Mouse (Mus musculus): ENCODE results near the gene Tmem8b. TPM values are rescaled to one million over a fixed set of nuclear protein-coding genes. Genes with fewer than 3 reads are reported as not detected.

The Tmem8b gene
- polyA plus RNA-seq, 2 experiments = 0.05 to 0.22 TPM

DNA sequence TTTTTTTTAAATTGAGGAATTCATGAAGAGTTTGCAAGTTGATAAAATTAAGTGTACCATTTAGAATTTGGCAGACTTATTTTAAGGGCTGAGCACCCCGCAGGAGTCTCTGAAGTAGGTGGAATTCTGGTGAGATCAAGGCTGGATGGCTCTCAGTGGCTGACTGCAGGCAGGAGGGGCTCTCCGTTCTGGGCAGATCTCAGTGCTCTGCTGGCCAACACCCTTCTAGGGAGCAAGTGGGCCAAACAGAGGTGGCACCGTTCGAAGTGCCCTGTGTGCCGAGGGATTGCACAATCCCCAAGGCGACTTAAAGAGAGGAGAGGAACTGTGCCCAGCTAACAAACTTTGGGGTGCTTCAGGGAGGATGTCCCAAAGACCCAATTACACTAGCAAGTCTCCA, 41.1 kb downstream of the Tmem8b start, which contains the start of gene Olfr71:
Gene Olfr71, minus strand, starts transcription at position 387 of the 400 bp plus-strand sequence.
- TF ChIP-seq CTCF (IDR thresholded peaks at IDR 0.05; ENCODE audit: low read depth) (no peak), EP300 (IDR thresholded peaks at IDR 0.05; ENCODE audit: low read depth) (no peak)
- H3K36me3 ChIP-seq (replicated peaks; ENCODE audit: control insufficient read depth, insufficient read depth, low read depth) = no peaks in the 10 kb centered on the region
- H3K9ac ChIP-seq (replicated peaks) = no peak within 1 kb of the TSS
- no peak within 1 kb of the TSS for H3K4me2 ChIP-seq (ENCODE audit: low read depth)
- H3K9me3 ChIP-seq (ENCODE audit: control insufficient read depth, low read length) = no peaks in the 10 kb centered on the region
- WGBS (ENCODE audit: insufficient replicate concordance) = 48% methylated on average over 6 of the region's 6 CpGs
- no peaks in the 10 kb centered on the region for H3K4me1 ChIP-seq (replicated peaks; ENCODE audit: control insufficient read depth in 2 of 2, insufficient read depth in 2 of 2, low read length in 1 of 2)
- ATAC-seq (ENCODE audit: insufficient read depth) (no peak), DNase-seq (ENCODE audit: low read depth in 3 of 3, low spot score in 3 of 3) (no peak)
- no peaks in the 10 kb centered on the region for H3K27me3 ChIP-seq (ENCODE audit: control insufficient read depth, insufficient read depth, low read length)
- H3K27ac ChIP-seq = no peak within 1 kb of the TSS
- no peak within 1 kb of the TSS for H3K4me3 ChIP-seq (ENCODE audit: insufficient read depth in 1 of 2, low read depth in 2 of 2, low read length in 2 of 2)

DNA sequence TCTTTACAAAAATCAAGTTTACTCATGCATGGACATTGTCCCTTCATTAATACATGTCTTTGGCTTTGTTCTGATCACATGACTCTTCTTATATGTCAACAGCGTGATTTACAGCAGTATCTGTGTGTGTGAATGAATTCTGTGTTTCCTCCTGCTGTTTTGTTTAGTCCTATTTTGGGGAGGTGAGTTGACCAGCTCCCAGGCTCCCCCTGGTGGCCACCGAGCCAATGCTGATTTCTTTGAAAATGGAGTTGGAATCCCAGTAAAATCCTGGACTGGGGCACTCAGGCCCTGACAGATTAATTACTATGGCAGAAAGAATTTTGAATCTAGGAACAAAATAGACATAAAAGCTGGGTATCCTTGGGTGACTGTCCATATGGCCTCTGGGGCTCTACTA, 43.0 kb downstream of the Tmem8b start:
- Histone ChIP-seq H3K27me3 (ENCODE audit: control insufficient read depth, insufficient read depth, low read length) (no peaks in the 10 kb centered on the region), H3K36me3 (replicated peaks; ENCODE audit: control insufficient read depth, insufficient read depth, low read depth) (no peaks in the 10 kb centered on the region), H3K4me2 (ENCODE audit: low read depth) (no peak overlapping the region), H3K27ac (no peak overlapping the region), H3K4me3 (ENCODE audit: insufficient read depth in 1 of 2, low read depth in 2 of 2, low read length in 2 of 2) (no peak overlapping the region), H3K9ac (replicated peaks) (no peak overlapping the region), H3K4me1 (replicated peaks; ENCODE audit: control insufficient read depth in 2 of 2, insufficient read depth in 2 of 2, low read length in 1 of 2) (no peaks in the 10 kb centered on the region), H3K9me3 (ENCODE audit: control insufficient read depth, low read length) (no peaks in the 10 kb centered on the region)
- DNase-seq (ENCODE audit: low read depth in 3 of 3, low spot score in 3 of 3) = peak in 1 of 3 experiments; percentile 20
- TF ChIP-seq CTCF (IDR thresholded peaks at IDR 0.05; ENCODE audit: low read depth) (peak; percentile 83), EP300 (IDR thresholded peaks at IDR 0.05; ENCODE audit: low read depth) (no peak)
- 1% methylated on average over 2 of the region's 2 CpGs for WGBS (ENCODE audit: insufficient replicate concordance)
- no peak for ATAC-seq (ENCODE audit: insufficient read depth)

DNA sequence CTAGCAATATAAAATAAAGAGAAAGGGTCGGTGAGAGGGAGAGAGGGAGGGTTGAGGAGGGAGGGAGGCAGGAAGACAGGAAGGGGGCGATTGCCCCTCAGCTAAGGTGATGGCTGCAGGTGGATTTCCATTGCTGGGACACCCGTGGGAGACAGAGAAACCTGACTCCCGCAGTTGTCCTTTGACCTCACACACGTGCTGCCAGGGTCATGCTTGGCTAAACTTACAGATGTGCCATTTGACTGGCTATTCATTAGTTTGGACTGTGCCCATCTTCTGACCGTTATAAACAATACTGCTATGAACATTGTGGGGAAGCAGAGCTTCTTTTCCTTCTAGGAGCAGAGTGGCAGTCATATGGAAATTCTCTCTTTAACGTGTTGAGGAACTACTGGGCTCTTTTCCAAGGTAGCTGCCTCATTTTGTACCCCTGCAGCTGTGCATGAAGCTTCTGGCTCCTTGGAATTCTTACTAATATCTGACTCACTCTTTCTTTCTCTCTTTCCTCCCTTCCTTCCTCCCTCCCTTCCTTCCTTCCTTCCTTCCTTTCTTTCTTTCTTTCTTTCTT, 45.0 kb downstream of the Tmem8b start:
- Histone ChIP-seq H3K9me3 (ENCODE audit: control insufficient read depth, low read length) (no peaks in the 10 kb centered on the region), H3K27ac (no peak overlapping the region), H3K27me3 (ENCODE audit: control insufficient read depth, insufficient read depth, low read length) (no peaks in the 10 kb centered on the region), H3K4me3 (ENCODE audit: insufficient read depth in 1 of 2, low read depth in 2 of 2, low read length in 2 of 2) (no peak overlapping the region), H3K4me1 (replicated peaks; ENCODE audit: control insufficient read depth in 2 of 2, insufficient read depth in 2 of 2, low read length in 1 of 2) (no peaks in the 10 kb centered on the region), H3K4me2 (ENCODE audit: low read depth) (no peak overlapping the region), H3K36me3 (replicated peaks; ENCODE audit: control insufficient read depth, insufficient read depth, low read depth) (no peaks in the 10 kb centered on the region), H3K9ac (replicated peaks) (no peak overlapping the region)
- WGBS (ENCODE audit: insufficient replicate concordance) = 27% methylated on average over 7 of the region's 7 CpGs
- no peak for DNase-seq (ENCODE audit: low read depth in 3 of 3, low spot score in 3 of 3)
- TF ChIP-seq CTCF (IDR thresholded peaks at IDR 0.05; ENCODE audit: low read depth) (no peak), EP300 (IDR thresholded peaks at IDR 0.05; ENCODE audit: low read depth) (no peak)
- ATAC-seq (ENCODE audit: insufficient read depth) = no peak

DNA sequence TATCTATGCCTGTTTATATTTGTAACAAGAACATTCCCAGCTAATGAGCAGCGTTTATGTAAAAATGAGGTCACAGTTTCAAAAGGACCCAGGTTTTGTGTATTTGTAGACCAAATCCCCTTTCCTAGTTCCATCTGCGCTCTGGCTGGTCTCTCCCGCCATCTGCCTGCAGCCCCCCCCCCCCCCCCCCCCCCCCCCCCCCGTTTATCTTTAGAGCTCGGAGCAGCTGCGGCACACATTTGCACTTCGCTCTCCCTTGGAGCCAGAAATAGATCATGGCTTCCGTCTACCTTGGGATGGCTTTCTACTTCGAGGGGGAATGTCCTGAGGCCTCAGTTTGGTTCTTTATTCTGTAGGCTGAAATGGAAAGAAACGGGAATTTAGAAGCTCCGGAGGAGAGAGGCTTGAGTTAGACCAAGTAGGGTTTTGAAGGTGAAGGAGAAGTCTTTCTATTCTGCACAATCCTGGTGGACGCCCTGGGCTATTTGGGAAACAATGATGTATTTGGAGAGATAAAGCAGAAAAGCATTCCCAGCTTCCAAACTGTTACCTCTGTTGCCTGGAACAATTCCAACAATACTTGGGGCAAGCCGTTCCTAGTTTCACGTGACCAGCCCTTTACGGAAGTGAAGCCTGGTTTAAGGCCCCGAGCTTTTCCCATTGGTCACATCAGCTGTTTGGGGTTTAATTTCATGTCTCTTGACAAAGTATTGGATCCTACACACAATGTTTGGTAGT, 51.9 kb downstream of the Tmem8b start:
- TF ChIP-seq CTCF (IDR thresholded peaks at IDR 0.05; ENCODE audit: low read depth) (no peak), EP300 (IDR thresholded peaks at IDR 0.05; ENCODE audit: low read depth) (no peak)
- WGBS (ENCODE audit: insufficient replicate concordance) = 46% methylated on average over 15 of the region's 16 CpGs
- Histone ChIP-seq H3K4me3 (ENCODE audit: insufficient read depth in 1 of 2, low read depth in 2 of 2, low read length in 2 of 2) (no peak overlapping the region), H3K4me2 (ENCODE audit: low read depth) (no peak overlapping the region), H3K27me3 (ENCODE audit: control insufficient read depth, insufficient read depth, low read length) (no peaks in the 10 kb centered on the region), H3K9me3 (ENCODE audit: control insufficient read depth, low read length) (no peaks in the 10 kb centered on the region), H3K9ac (replicated peaks) (no peak overlapping the region), H3K4me1 (replicated peaks; ENCODE audit: control insufficient read depth in 2 of 2, insufficient read depth in 2 of 2, low read length in 1 of 2) (no peaks in the 10 kb centered on the region), H3K36me3 (replicated peaks; ENCODE audit: control insufficient read depth, insufficient read depth, low read depth) (no peaks in the 10 kb centered on the region), H3K27ac (no peak overlapping the region)
- no peak for ATAC-seq (ENCODE audit: insufficient read depth)
- DNase-seq (ENCODE audit: low read depth in 3 of 3, low spot score in 3 of 3) = no peak

DNA sequence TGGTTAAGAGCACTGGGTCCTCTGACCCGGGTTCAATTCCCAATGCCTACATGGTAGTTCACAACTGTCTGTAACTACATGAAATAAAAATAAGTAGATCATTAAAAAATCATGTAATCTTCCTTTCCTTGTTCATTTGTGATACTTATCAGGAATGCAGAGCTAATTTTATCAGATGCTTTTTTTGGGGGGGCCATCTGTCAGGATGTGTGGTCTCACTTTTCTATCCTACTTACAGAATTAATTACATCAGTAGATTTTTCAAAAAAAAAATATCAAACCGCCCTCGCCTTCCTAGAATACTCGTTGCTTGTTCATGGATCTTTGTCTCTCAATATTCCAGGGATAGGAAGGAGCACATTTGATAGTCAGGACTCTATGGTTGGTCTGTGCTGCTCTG, 53.4 kb downstream of the Tmem8b start:
- Histone ChIP-seq H3K4me3 (ENCODE audit: insufficient read depth in 1 of 2, low read depth in 2 of 2, low read length in 2 of 2) (no peak overlapping the region), H3K9me3 (ENCODE audit: control insufficient read depth, low read length) (no peaks in the 10 kb centered on the region), H3K27ac (no peak overlapping the region), H3K9ac (replicated peaks) (no peak overlapping the region), H3K4me1 (replicated peaks; ENCODE audit: control insufficient read depth in 2 of 2, insufficient read depth in 2 of 2, low read length in 1 of 2) (0 out of 4 replicates have a peak, but pooled peaks cover 0 to 5% of the 10 kb centered on the region in 2 experiments), H3K4me2 (ENCODE audit: low read depth) (no peak overlapping the region), H3K27me3 (ENCODE audit: control insufficient read depth, insufficient read depth, low read length) (no peaks in the 10 kb centered on the region), H3K36me3 (replicated peaks; ENCODE audit: control insufficient read depth, insufficient read depth, low read depth) (no peaks in the 10 kb centered on the region)
- DNase-seq (ENCODE audit: low read depth in 3 of 3, low spot score in 3 of 3) = no peak
- ATAC-seq (ENCODE audit: insufficient read depth) = no peak
- WGBS (ENCODE audit: insufficient replicate concordance) = 64% methylated on average over 4 of the region's 4 CpGs
- TF ChIP-seq EP300 (IDR thresholded peaks at IDR 0.05; ENCODE audit: low read depth) (no peak), CTCF (IDR thresholded peaks at IDR 0.05; ENCODE audit: low read depth) (no peak)

All from liver, embryonic 14.5 days (tissue).